Mouse (Mus musculus) embryonic fibroblast, embryonic 13.5 days (primary cell): Measurements from ENCODE around the gene Pde4d.

Experiments used
- CTCF ChIP-seq: IDR thresholded peaks from 2 replicates; pipeline ENCODE4 v1.5.1; 2011; ENCODE audit warnings: mild to moderate bottlenecking, control low read depth, low read length, moderate library complexity, borderline replicate concordance; ENCODE audit not compliant: insufficient read depth
- POLR2A ChIP-seq: IDR thresholded peaks from 2 replicates; pipeline ENCODE4 v1.6.1; 2011; ENCODE audit warnings: low read depth, mild to moderate bottlenecking, control low read depth, low read length, moderate library complexity

- TF ChIP-seq POLR2A (no peak), CTCF (no peak)
Measured at GRCm38 (mm10) chr13:108497768-108498167, 48.0 kb downstream of the Pde4d start.
